Mouse (Mus musculus) liver, adult 2 months (tissue): ENCODE results near the gene Dlg2.

ENCODE experiments used
- CTCF ChIP-seq: fragments of 200-500 bp; IDR thresholded peaks from 2 replicates; pipeline ENCODE4 v1.5.1; 2011; ENCODE audit warnings: low read depth, low read length, control low read depth
- POLR2A ChIP-seq: fragments of 200-500 bp; IDR thresholded peaks from 2 replicates; pipeline ENCODE4 v1.6.1; 2011; ENCODE audit warnings: low read length, control low read depth; ENCODE audit not compliant: insufficient read depth; ENCODE audit errors: extremely low read depth

DNA sequence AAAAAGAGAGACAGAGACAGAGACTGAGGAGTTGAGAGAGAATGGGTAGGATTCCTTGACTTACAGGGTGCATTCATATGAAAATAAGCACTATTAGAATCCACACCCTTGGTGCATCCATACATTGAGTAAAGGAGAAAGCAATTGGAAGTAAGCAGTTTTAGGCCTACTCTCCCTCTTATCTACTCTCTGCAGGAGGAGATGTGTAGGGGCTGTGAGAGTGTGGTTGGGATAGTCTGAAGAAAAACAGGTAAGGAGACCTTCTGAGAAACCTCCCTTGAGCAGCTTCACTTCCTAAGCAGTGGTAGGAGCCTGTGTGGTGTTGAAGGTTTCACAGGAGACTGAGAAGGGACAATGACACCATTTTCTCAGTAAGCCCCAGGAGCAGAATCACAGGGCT, 868.6 kb downstream of the Dlg2 start:
- TF ChIP-seq POLR2A (no peak), CTCF (no peak)
